Mouse (Mus musculus): ENCODE data around the gene Pisd. TPM values are rescaled to one million over a fixed set of nuclear protein-coding genes. Genes with fewer than 3 reads are reported as not detected.

Gene Pisd
- polyA plus RNA-seq (2021; fragmentation: Nextera tagmentation): 83.2 and 83.8 TPM in 2 replicates
- long read RNA-seq, experiment 1, transcript Pisd-207 (7 exons, 2,084 nt): minor isoform, 7 of 171 reads
- long read RNA-seq, experiment 1, transcript Pisd-201 (8 exons, 2,183 nt): major isoform, 98 of 171 reads
- long read RNA-seq, experiment 1, partial matches to known transcripts: 45 of 171 reads
- long read RNA-seq, experiment 1, other reads (novel, unspliced or antisense): 21 of 171 reads
- long read RNA-seq, experiment 2, transcript Pisd-207 (7 exons, 2,084 nt): minor isoform, 22 of 536 reads
- long read RNA-seq, experiment 2, transcript Pisd-201 (8 exons, 2,183 nt): major isoform, 350 of 536 reads
- long read RNA-seq, experiment 2, partial matches to known transcripts: 89 of 536 reads
- long read RNA-seq, experiment 2, other reads (novel, unspliced or antisense): 74 of 536 reads

GRCm38 (mm10) chr5:32785313-32785915 is at the start of gene Pisd:
Gene Pisd, minus strand, starts transcription at chr5:32785646.

DNA sequence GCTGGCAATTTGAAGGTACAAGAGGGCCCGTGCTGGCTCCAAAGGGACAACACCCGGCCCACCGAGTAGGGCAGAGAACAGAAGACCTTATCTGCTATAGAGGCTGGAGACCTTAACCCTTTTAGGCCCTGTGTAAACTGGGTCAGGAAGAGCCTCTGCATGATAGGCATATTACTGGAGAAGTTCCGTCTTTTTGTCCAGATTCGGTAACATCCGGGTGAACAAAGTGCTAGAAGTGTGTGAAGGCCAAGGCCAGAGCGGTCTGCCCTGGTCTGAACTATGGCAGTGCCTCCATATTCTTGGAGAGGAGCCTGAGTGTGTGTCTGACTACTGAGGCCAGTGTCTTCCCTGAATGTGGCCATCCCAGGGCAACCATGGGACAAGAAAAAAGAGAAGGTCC is 41.6 kb upstream of the Pisd start, which contains the start of gene Gm20671:
TSS of gene Gm20671 (minus strand) at position 101 of the 400 bp plus-strand sequence.

Other genes starting within 250 kb of the Pisd start
- gene Yes1, start 174.5 kb downstream of the Pisd start, polyA plus RNA-seq (2021; fragmentation: Nextera tagmentation): 2.9 and 4.5 TPM in 2 replicates
- not detected in 2 replicates for gene Gm20671, start 41.5 kb upstream of the Pisd start, polyA plus RNA-seq (2021; fragmentation: Nextera tagmentation)
- 14.1 and 17.0 TPM in 2 replicates for gene Prr14l, start 68.6 kb upstream of the Pisd start, polyA plus RNA-seq (2021; fragmentation: Nextera tagmentation)
- gene Depdc5, start 78.1 kb upstream of the Pisd start, polyA plus RNA-seq (2021; fragmentation: Nextera tagmentation): 11.2 and 12.8 TPM in 2 replicates
- 994 and 1,110 TPM in 2 replicates for gene Ywhah, start 233.2 kb upstream of the Pisd start, polyA plus RNA-seq (2021; fragmentation: Nextera tagmentation)

Data from layer of hippocampus, adult 6 months (tissue).